Mouse (Mus musculus): ENCODE measurements around the gene Cldn9. TPM values are rescaled to one million over a fixed set of nuclear protein-coding genes. Genes with fewer than 3 reads are reported as not detected.
A peak's percentile ranks its signal among the peaks of the same experiment; 100 is the strongest.

The Cldn9 gene
- total and polyA plus RNA-seq, 3 experiments: not detected

- Histone ChIP-seq H3K36me3 (ENCODE audit: control insufficient read depth, insufficient read depth, low read length) (no peaks in the 10 kb centered on the region), H3K9ac (ENCODE audit: low read depth, low read length) (no peak within 1 kb of the TSS), H3K4me3 (no peak within 1 kb of the TSS), H3K27me3 (ENCODE audit: control insufficient read depth, insufficient read depth, low read length) (no peaks in the 10 kb centered on the region), H3K4me1 (ENCODE audit: control insufficient read depth, insufficient read depth, low read length) (peaks cover 3% of the 10 kb centered on the region), H3K79me2 (replicated peaks; ENCODE audit: control insufficient read depth, insufficient read depth, low read length) (no peaks in the 10 kb centered on the region), H3K27ac (no peak within 1 kb of the TSS)
- TF ChIP-seq POLR2A (IDR thresholded peaks at IDR 0.05; ENCODE audit: insufficient read depth, low read depth, low read length): no peak
- no peak for TF ChIP-seq CTCF (IDR thresholded peaks at IDR 0.05)
- TF ChIP-seq EP300 (IDR thresholded peaks at IDR 0.05; ENCODE audit: insufficient read depth, low read depth, low read length): no peak
- WGBS: 65% methylated on average over 7 of the region's 7 CpGs
- intact Hi-C loops (cut with DNase I): no loop called here
- no peak for DNase-seq
These were observed 38.7 kb upstream of the Cldn9 start, which contains the start of gene 1520401A03Rik for GRCm38 (mm10) chr17:23722376-23723125. Gene 1520401A03Rik, minus strand, starts transcription at chr17:23722783.

GRCm38 (mm10) chr17:23721886-23722285, 38.1 kb upstream of the Cldn9 start:
- no peaks in the 10 kb centered on the region for H3K27me3 ChIP-seq (ENCODE audit: control insufficient read depth, insufficient read depth, low read length)
- 93% methylated on average over 2 of the region's 2 CpGs for WGBS
- no peak overlapping the region for H3K27ac ChIP-seq
- peaks cover 3% of the 10 kb centered on the region for H3K4me1 ChIP-seq (ENCODE audit: control insufficient read depth, insufficient read depth, low read length)
- H3K4me3 ChIP-seq: no peak overlapping the region
- H3K36me3 ChIP-seq (ENCODE audit: control insufficient read depth, insufficient read depth, low read length): no peaks in the 10 kb centered on the region
- TF ChIP-seq EP300 (IDR thresholded peaks at IDR 0.05; ENCODE audit: insufficient read depth, low read depth, low read length) (no peak), POLR2A (IDR thresholded peaks at IDR 0.05; ENCODE audit: insufficient read depth, low read depth, low read length) (no peak), CTCF (IDR thresholded peaks at IDR 0.05) (no peak)
- no peak for DNase-seq
- no peaks in the 10 kb centered on the region for H3K79me2 ChIP-seq (replicated peaks; ENCODE audit: control insufficient read depth, insufficient read depth, low read length)
- intact Hi-C loops (cut with DNase I): no loop called here
- no peak overlapping the region for H3K9ac ChIP-seq (ENCODE audit: low read depth, low read length)

- Histone ChIP-seq H3K27me3 (ENCODE audit: control insufficient read depth, insufficient read depth, low read length) (no peaks in the 10 kb centered on the region), H3K79me2 (replicated peaks; ENCODE audit: control insufficient read depth, insufficient read depth, low read length) (no peaks in the 10 kb centered on the region), H3K27ac (no peak overlapping the region), H3K4me1 (ENCODE audit: control insufficient read depth, insufficient read depth, low read length) (no peaks in the 10 kb centered on the region), H3K4me3 (no peak overlapping the region), H3K9ac (ENCODE audit: low read depth, low read length) (no peak overlapping the region), H3K36me3 (ENCODE audit: control insufficient read depth, insufficient read depth, low read length) (no peaks in the 10 kb centered on the region)
- WGBS: 29% methylated on average over 1 of the region's 1 CpGs
- TF ChIP-seq CTCF (IDR thresholded peaks at IDR 0.05) (no peak), EP300 (IDR thresholded peaks at IDR 0.05; ENCODE audit: insufficient read depth, low read depth, low read length) (no peak), POLR2A (IDR thresholded peaks at IDR 0.05; ENCODE audit: insufficient read depth, low read depth, low read length) (no peak)
- no peak for DNase-seq
- intact Hi-C loops (cut with DNase I): no loop called here
These were observed 35.6 kb upstream of the Cldn9 start for GRCm38 (mm10) chr17:23719455-23719854.

GRCm38 (mm10) chr17:23717003-23717402, 33.2 kb upstream of the Cldn9 start:
- no peaks in the 10 kb centered on the region for H3K27me3 ChIP-seq (ENCODE audit: control insufficient read depth, insufficient read depth, low read length)
- no peaks in the 10 kb centered on the region for H3K36me3 ChIP-seq (ENCODE audit: control insufficient read depth, insufficient read depth, low read length)
- intact Hi-C loops (cut with DNase I): no loop called here
- H3K27ac ChIP-seq: no peak overlapping the region
- no peak overlapping the region for H3K4me3 ChIP-seq
- H3K79me2 ChIP-seq (replicated peaks; ENCODE audit: control insufficient read depth, insufficient read depth, low read length): no peaks in the 10 kb centered on the region
- no peak for DNase-seq
- WGBS: 56% methylated on average over 2 of the region's 2 CpGs
- no peaks in the 10 kb centered on the region for H3K4me1 ChIP-seq (ENCODE audit: control insufficient read depth, insufficient read depth, low read length)
- TF ChIP-seq EP300 (IDR thresholded peaks at IDR 0.05; ENCODE audit: insufficient read depth, low read depth, low read length): no peak
- no peak for TF ChIP-seq CTCF (IDR thresholded peaks at IDR 0.05)
- no peak for TF ChIP-seq POLR2A (IDR thresholded peaks at IDR 0.05; ENCODE audit: insufficient read depth, low read depth, low read length)
- no peak overlapping the region for H3K9ac ChIP-seq (ENCODE audit: low read depth, low read length)

- no peaks in the 10 kb centered on the region for H3K36me3 ChIP-seq (ENCODE audit: control insufficient read depth, insufficient read depth, low read length)
- TF ChIP-seq CTCF (IDR thresholded peaks at IDR 0.05): peak; percentile 96
- no peak for TF ChIP-seq POLR2A (IDR thresholded peaks at IDR 0.05; ENCODE audit: insufficient read depth, low read depth, low read length)
- H3K27ac ChIP-seq: no peak overlapping the region
- no peak overlapping the region for H3K9ac ChIP-seq (ENCODE audit: low read depth, low read length)
- no peaks in the 10 kb centered on the region for H3K4me1 ChIP-seq (ENCODE audit: control insufficient read depth, insufficient read depth, low read length)
- no peaks in the 10 kb centered on the region for H3K79me2 ChIP-seq (replicated peaks; ENCODE audit: control insufficient read depth, insufficient read depth, low read length)
- no peaks in the 10 kb centered on the region for H3K27me3 ChIP-seq (ENCODE audit: control insufficient read depth, insufficient read depth, low read length)
- DNase-seq: peak; percentile 64 to 81
- no peak overlapping the region for H3K4me3 ChIP-seq
- intact Hi-C loops (cut with DNase I): loop anchor here (2.0 kb wide), 1 partner anchor 45 kb away; the partner anchor contains the start of gene Bicdl2
- 4% methylated on average over 3 of the region's 3 CpGs for WGBS
These were observed 22.4 kb upstream of the Cldn9 start for GRCm38 (mm10) chr17:23706212-23706611.

- Histone ChIP-seq H3K27me3 (ENCODE audit: control insufficient read depth, insufficient read depth, low read length) (no peaks in the 10 kb centered on the region), H3K4me1 (ENCODE audit: control insufficient read depth, insufficient read depth, low read length) (no peaks in the 10 kb centered on the region), H3K79me2 (replicated peaks; ENCODE audit: control insufficient read depth, insufficient read depth, low read length) (no peaks in the 10 kb centered on the region), H3K36me3 (ENCODE audit: control insufficient read depth, insufficient read depth, low read length) (no peaks in the 10 kb centered on the region), H3K4me3 (no peak overlapping the region), H3K9ac (ENCODE audit: low read depth, low read length) (no peak overlapping the region), H3K27ac (no peak overlapping the region)
- TF ChIP-seq POLR2A (IDR thresholded peaks at IDR 0.05; ENCODE audit: insufficient read depth, low read depth, low read length) (no peak), CTCF (IDR thresholded peaks at IDR 0.05) (no peak), EP300 (IDR thresholded peaks at IDR 0.05; ENCODE audit: insufficient read depth, low read depth, low read length) (no peak)
- intact Hi-C loops (cut with DNase I): loop anchor here (2.0 kb wide), 2 partner anchors 45 to 135 kb away; partner anchors contain the start of gene Bicdl2
- DNase-seq: no peak
- WGBS: 83% methylated on average over 7 of the region's 7 CpGs
These were observed 21.8 kb upstream of the Cldn9 start for GRCm38 (mm10) chr17:23705525-23706104.

Measured in heart, adult 2 months (tissue).